Comparison of ENCODE assay signal across 27 mouse cellular contexts in the genomic region with DNA sequence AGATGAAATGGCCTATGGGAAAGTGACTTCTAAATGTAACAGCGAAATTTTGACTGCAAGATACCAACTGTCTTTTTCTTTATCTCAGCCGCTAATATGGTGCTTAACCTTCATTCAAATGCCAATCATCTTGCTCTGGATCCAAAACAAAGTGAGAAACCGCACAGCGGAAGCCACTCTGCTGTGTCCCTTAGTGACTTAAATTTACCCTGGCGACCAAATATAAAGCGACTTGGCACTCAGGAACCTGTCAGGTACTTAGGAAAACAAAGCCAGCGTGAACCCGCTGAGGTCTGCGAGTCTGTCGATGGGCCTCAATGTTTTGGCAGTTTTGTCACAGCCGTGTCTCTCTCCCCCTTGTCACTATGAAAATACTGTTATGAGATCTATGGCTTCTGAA.
DNase-seq lines count a peak whose midpoint lies in the region; ATAC-seq and TF ChIP-seq lines count a peak whose summit lies in the region.
"Had no signal": no experiment of that assay in that cellular context is flagged by ENCODE, and none has a peak within 500 bp of the region (broad histone marks: within the 10 kb centered on the region; RNA-seq: fewer than 3 reads in every experiment).

No protein-coding gene starts in this region.

- no peaks in the 10 kb centered on the region for H3K36me3 ChIP-seq in forebrain, embryonic 14.5 days (ENCODE audit: control insufficient read depth, insufficient read depth, low read length)
- no peaks in the 10 kb centered on the region for H3K36me3 ChIP-seq in forebrain, postnatal 0 days (ENCODE audit: insufficient read depth)
- no peaks in the 10 kb centered on the region for H3K36me3 ChIP-seq in heart, embryonic 13.5 days
- no peaks in the 10 kb centered on the region for H3K36me3 ChIP-seq in midbrain, embryonic 14.5 days (ENCODE audit: control insufficient read depth, insufficient read depth, low read length)
- no peaks in the 10 kb centered on the region for H3K36me3 ChIP-seq in midbrain, embryonic 11.5 days (ENCODE audit: control insufficient read depth, insufficient read depth, low read length)
- H3K36me3 ChIP-seq: forebrain, embryonic 10.5 days; G1E; heart, embryonic 10.5 days; hindbrain, embryonic 10.5 days; hindbrain, embryonic 13.5 days; intestine, embryonic 15.5 days had no signal

- no peaks in the 10 kb centered on the region for H3K9me3 ChIP-seq in forebrain, embryonic 14.5 days (replicated peaks; ENCODE audit: control insufficient read depth, low read length)
- H3K9me3 ChIP-seq in forebrain, postnatal 0 days (ENCODE audit: low read length): no peaks in the 10 kb centered on the region
- no peaks in the 10 kb centered on the region for H3K9me3 ChIP-seq in heart, embryonic 13.5 days
- H3K9me3 ChIP-seq in midbrain, embryonic 14.5 days (ENCODE audit: control insufficient read depth, low read length): no peaks in the 10 kb centered on the region
- no peaks in the 10 kb centered on the region for H3K9me3 ChIP-seq in midbrain, embryonic 11.5 days (ENCODE audit: control insufficient read depth, low read length)
- H3K9me3 ChIP-seq: forebrain, embryonic 10.5 days; forebrain, embryonic 13.5 days; heart, embryonic 10.5 days; hindbrain, embryonic 10.5 days; hindbrain, embryonic 13.5 days; intestine, embryonic 15.5 days had no signal

- no peak overlapping the region for H3K4me3 ChIP-seq in forebrain, embryonic 14.5 days (ENCODE audit: low read depth, low read length)
- no peak overlapping the region for H3K4me3 ChIP-seq in forebrain, postnatal 0 days (ENCODE audit: low read depth, low read length)
- no peak overlapping the region for H3K4me3 ChIP-seq in heart, embryonic 13.5 days
- H3K4me3 ChIP-seq in midbrain, embryonic 14.5 days (replicated peaks; ENCODE audit: low read depth, low read length): no peak overlapping the region
- no peak overlapping the region for H3K4me3 ChIP-seq in midbrain, embryonic 11.5 days (ENCODE audit: low read depth, low read length)
- H3K4me3 ChIP-seq: forebrain, embryonic 10.5 days; forebrain, embryonic 13.5 days; gastrocnemius, adult 2 months; heart, embryonic 10.5 days; hindbrain, embryonic 10.5 days; hindbrain, embryonic 13.5 days; intestine, embryonic 15.5 days had no signal

- intact Hi-C loops in heart, postnatal 25 days (cut with DNase I): no loop called here

- H3K27me3 ChIP-seq in forebrain, embryonic 14.5 days (replicated peaks; ENCODE audit: control insufficient read depth, insufficient read depth, low read length): no peaks in the 10 kb centered on the region
- H3K27me3 ChIP-seq in forebrain, postnatal 0 days (ENCODE audit: insufficient read depth, low read length): no peaks in the 10 kb centered on the region
- no peaks in the 10 kb centered on the region for H3K27me3 ChIP-seq in heart, embryonic 13.5 days (replicated peaks)
- H3K27me3 ChIP-seq in midbrain, embryonic 14.5 days (ENCODE audit: control insufficient read depth, insufficient read depth, low read length): no peaks in the 10 kb centered on the region
- H3K27me3 ChIP-seq in midbrain, embryonic 11.5 days (ENCODE audit: control insufficient read depth, insufficient read depth, low read length): no peaks in the 10 kb centered on the region
- H3K27me3 ChIP-seq: CH12.LX; forebrain, embryonic 13.5 days; hindbrain, embryonic 13.5 days; intestine, embryonic 15.5 days; Patski had no signal

- no peak overlapping the region for H3K27ac ChIP-seq in forebrain, embryonic 14.5 days (ENCODE audit: low read depth, low read length)
- no peak overlapping the region for H3K27ac ChIP-seq in forebrain, postnatal 0 days (ENCODE audit: low read depth, low read length)
- H3K27ac ChIP-seq in heart, embryonic 13.5 days (replicated peaks): 0 out of 2 replicates have a peak overlapping the region, but pooled peaks have one; percentile 3
- H3K27ac ChIP-seq in midbrain, embryonic 14.5 days (replicated peaks; ENCODE audit: low read depth, low read length): peak overlapping the region; percentile 41; the same call in 1 of the 2 replicates
- H3K27ac ChIP-seq in midbrain, embryonic 11.5 days (ENCODE audit: low read depth, low read length): no peak overlapping the region
- H3K27ac ChIP-seq: forebrain, embryonic 10.5 days; forebrain, embryonic 13.5 days; gastrocnemius, adult 2 months; heart, embryonic 10.5 days; hindbrain, embryonic 10.5 days; hindbrain, embryonic 13.5 days; intestine, embryonic 15.5 days had no signal

- H3K9ac ChIP-seq in forebrain, embryonic 14.5 days (ENCODE audit: low read length): no peak overlapping the region
- no peak overlapping the region for H3K9ac ChIP-seq in forebrain, postnatal 0 days
- H3K9ac ChIP-seq in heart, embryonic 13.5 days: no peak overlapping the region
- no peak overlapping the region for H3K9ac ChIP-seq in midbrain, embryonic 14.5 days (replicated peaks; ENCODE audit: low read length)
- H3K9ac ChIP-seq in midbrain, embryonic 11.5 days (ENCODE audit: low read length): no peak overlapping the region
- H3K9ac ChIP-seq: forebrain, embryonic 13.5 days; hindbrain, embryonic 13.5 days; intestine, embryonic 15.5 days had no signal

- no peak for ATAC-seq in forebrain, embryonic 14.5 days
- ATAC-seq in forebrain, postnatal 0 days: no peak
- ATAC-seq in heart, embryonic 13.5 days (ENCODE audit: extremely low read depth, insufficient number of reproducible peaks, low FRiP score, low TSS enrichment): no peak
- ATAC-seq in midbrain, embryonic 14.5 days (ENCODE audit: low FRiP score, low TSS enrichment): no peak
- no peak for ATAC-seq in midbrain, embryonic 11.5 days (ENCODE audit: low FRiP score)
- ATAC-seq: forebrain, embryonic 13.5 days; hindbrain, embryonic 16.5 days; intestine, embryonic 15.5 days; Patski had no signal

- WGBS in forebrain, embryonic 14.5 days: 51% methylated on average over 11 of the region's 11 CpGs
- WGBS in forebrain, postnatal 0 days: 42% methylated on average over 11 of the region's 11 CpGs
- WGBS in heart, embryonic 13.5 days: 64% methylated on average over 11 of the region's 11 CpGs
- WGBS in midbrain, embryonic 14.5 days: 60% methylated on average over 11 of the region's 11 CpGs
- WGBS in midbrain, embryonic 11.5 days: 82% methylated on average over 11 of the region's 11 CpGs

- no peak overlapping the region for H3K4me2 ChIP-seq in forebrain, embryonic 14.5 days (ENCODE audit: low read length)
- no peak overlapping the region for H3K4me2 ChIP-seq in forebrain, postnatal 0 days (ENCODE audit: low read depth)
- H3K4me2 ChIP-seq in heart, embryonic 13.5 days: no peak overlapping the region
- no peak overlapping the region for H3K4me2 ChIP-seq in midbrain, embryonic 14.5 days (ENCODE audit: low read length)
- H3K4me2 ChIP-seq in midbrain, embryonic 11.5 days: no peak overlapping the region
- H3K4me2 ChIP-seq: forebrain, embryonic 13.5 days; hindbrain, embryonic 13.5 days; intestine, embryonic 15.5 days had no signal

- peak; percentile 56 for DNase-seq in forebrain, embryonic 14.5 days (ENCODE audit: low spot score)
- DNase-seq in forebrain, postnatal 0 days: no peak
- DNase-seq in heart, postnatal 25 days (ENCODE audit: low spot score): no peak
- peak; percentile 21 for DNase-seq in midbrain, embryonic 14.5 days
- no peak for DNase-seq in midbrain, embryonic 11.5 days (ENCODE audit: low spot score, missing footprints)
- DNase-seq in left cerebral cortex, adult 9 months (ENCODE audit: low spot score in 2 of 2): no peak
- DNase-seq: adrenal gland, adult 2 months; adrenal gland, postnatal 14 days; B cell, adult 2 months; cerebellum, adult 11 months; cerebellum, postnatal 14 days; gastrocnemius, adult 2 months; gastrocnemius, postnatal 14 days; heart, adult 18-20 months; heart, postnatal 36 days; kidney, adult 11 months had no signal

- no peak for TF ChIP-seq CTCF in forebrain, postnatal 0 days (IDR thresholded peaks at IDR 0.05; ENCODE audit: low read depth)

- peaks cover 12% of the 10 kb centered on the region for H3K4me1 ChIP-seq in forebrain, embryonic 14.5 days (ENCODE audit: control insufficient read depth, insufficient read depth, low read length)
- H3K4me1 ChIP-seq in forebrain, postnatal 0 days (ENCODE audit: insufficient read depth): peaks cover 10% of the 10 kb centered on the region; the same call in 1 of the 2 replicates
- H3K4me1 ChIP-seq in heart, embryonic 13.5 days: peaks cover 15% of the 10 kb centered on the region; the same call in 1 of the 2 replicates
- peaks cover 13% of the 10 kb centered on the region for H3K4me1 ChIP-seq in midbrain, embryonic 14.5 days (ENCODE audit: control insufficient read depth, insufficient read depth, low read length)
- no peaks in the 10 kb centered on the region for H3K4me1 ChIP-seq in midbrain, embryonic 11.5 days (ENCODE audit: control insufficient read depth, insufficient read depth, low read length)
- H3K4me1 ChIP-seq: heart, embryonic 10.5 days had no signal

Comparison
In these comparisons a context has a peak if more than half of its experiments do, and no peak if none do; other contexts are left out.
1. DNase-seq: peak in forebrain, embryonic 14.5 days (single experiment) and midbrain, embryonic 14.5 days (single experiment); none in forebrain, postnatal 0 days (single experiment), heart, postnatal 25 days (single experiment), midbrain, embryonic 11.5 days (single experiment) and left cerebral cortex, adult 9 months (0 of 2).
2. H3K27ac ChIP-seq: peak in heart, embryonic 13.5 days (single experiment) and midbrain, embryonic 14.5 days (single experiment); none in forebrain, embryonic 14.5 days (single experiment), forebrain, postnatal 0 days (single experiment) and midbrain, embryonic 11.5 days (single experiment).